Mouse (Mus musculus) layer of hippocampus, adult 18-20 months (tissue): Measurements from ENCODE around the gene Dgkh. TPM values are rescaled to one million over a fixed set of nuclear protein-coding genes. Genes with fewer than 3 reads are reported as not detected.
"Not testable (repeated sequence)": the region's sequence is repeated elsewhere in the genome, so short reads cannot be mapped to it uniquely, and the experiment has no call there.

Experiments used
- DNase-seq, 2 experiments: peaks; one replicate each; pipeline ENCODE4 v3.0.0; 2022; ENCODE audit warnings: low spot score in 2 of 2
- total RNA-seq, 2 experiments: library from RNA; stranded (reverse); gene quantifications; 2 replicates each; pipeline ENCODE4 v1.2.3; 2021

Dgkh gene
- total RNA-seq, 2 experiments from 2014 or later: 92.0 to 95.8 TPM

- DNase-seq: no peak
These were observed 96.8 kb downstream of the Dgkh start for GRCm38 (mm10) chr14:78635612-78636400.

DNA sequence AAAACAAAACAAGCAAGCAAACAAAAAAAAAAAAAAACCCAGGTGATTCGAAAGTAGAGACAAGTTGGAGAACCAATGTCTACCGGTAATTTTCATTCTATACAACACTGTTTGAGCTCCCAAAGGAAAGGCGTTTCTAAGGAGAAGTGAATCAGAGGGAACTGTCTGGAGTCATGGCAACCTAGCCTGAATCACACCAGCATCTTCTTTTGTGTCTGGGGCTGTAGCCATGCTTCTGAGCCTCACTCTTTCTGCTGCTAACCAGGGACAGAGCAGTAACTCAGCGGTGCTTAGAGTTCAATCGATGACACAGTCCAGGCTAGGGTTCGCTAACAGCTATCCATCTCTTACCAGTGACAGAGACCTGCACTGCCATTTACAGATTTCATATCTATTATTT is 99.8 kb downstream of the Dgkh start:
- no peak for DNase-seq

GRCm38 (mm10) chr14:78630923-78631875 is 101.4 kb downstream of the Dgkh start:
- no peak for DNase-seq

GRCm38 (mm10) chr14:78627516-78628275 is 104.9 kb downstream of the Dgkh start:
- peak in 1 of 2 experiments; percentile 73 for DNase-seq

- DNase-seq: no peak
These were observed 113.7 kb downstream of the Dgkh start for GRCm38 (mm10) chr14:78618883-78619295.

DNA sequence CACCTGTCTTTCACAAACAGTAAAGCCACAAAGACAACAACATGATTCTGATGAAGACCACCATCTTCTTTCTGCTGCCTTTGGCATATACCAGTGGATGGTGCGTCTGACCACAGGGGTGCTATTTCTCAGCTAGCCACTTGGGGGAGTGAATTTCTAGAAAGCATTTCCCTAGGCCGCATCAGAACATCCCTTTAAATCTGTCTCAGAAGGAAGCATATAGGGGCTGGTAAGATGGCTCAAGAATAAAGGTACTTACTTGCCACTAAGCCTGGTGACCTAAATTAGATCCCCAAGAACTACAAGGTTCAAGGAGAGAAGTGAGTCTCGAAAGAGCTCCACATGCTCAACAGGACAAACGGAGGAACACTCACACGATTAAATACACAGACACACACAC is 119.0 kb downstream of the Dgkh start:
- DNase-seq: peak in 1 of 2 experiments; percentile 41

- DNase-seq: no peak
These were observed 120.3 kb downstream of the Dgkh start for GRCm38 (mm10) chr14:78612111-78612788.

- no peak for DNase-seq
These were observed 137.7 kb downstream of the Dgkh start for GRCm38 (mm10) chr14:78594916-78595315.

DNA sequence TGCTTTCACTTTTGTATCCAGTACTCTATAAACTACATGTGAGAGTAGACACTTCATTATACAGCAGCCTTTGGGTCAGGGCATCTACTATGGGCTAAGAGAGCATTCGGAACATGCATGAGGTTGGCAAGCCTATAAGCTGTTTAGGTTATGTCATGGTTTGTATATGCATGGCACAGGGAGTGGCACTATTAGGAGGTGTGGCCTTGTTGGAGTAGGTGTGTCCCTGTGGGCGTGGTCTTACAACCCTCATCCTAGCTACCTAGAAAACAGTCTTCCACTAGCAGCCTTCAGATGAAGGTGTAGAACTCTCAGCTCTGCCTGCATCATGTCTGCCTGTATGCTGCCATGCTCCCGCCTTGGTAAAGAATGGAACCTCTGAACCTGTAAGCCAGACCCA is 139.6 kb downstream of the Dgkh start:
- DNase-seq: no peak

DNA sequence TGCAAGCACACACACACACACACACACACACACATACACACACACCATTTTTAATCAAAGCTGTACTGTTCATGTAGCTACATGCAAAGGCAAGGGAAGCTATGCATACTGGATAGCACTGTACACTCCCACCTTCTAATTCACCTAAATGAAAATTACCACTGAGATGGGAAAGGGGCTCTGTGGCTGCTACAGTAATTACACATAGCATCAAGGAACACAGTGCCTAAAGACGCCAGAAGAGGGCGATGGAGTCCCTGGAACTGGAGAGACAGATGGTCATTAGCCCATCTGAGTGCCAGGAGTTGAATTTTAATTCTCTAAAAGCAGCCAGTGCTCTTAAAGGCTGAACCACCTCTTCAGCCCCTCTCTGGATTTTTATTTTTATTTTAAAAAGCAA is 142.2 kb downstream of the Dgkh start:
- DNase-seq: peak; percentile 33 to 70

- peak in 1 of 2 experiments; percentile 44 for DNase-seq
These were observed 148.4 kb downstream of the Dgkh start for GRCm38 (mm10) chr14:78584222-78584621.

- no peak for DNase-seq
These were observed 149.4 kb downstream of the Dgkh start for GRCm38 (mm10) chr14:78583168-78583567.

DNA sequence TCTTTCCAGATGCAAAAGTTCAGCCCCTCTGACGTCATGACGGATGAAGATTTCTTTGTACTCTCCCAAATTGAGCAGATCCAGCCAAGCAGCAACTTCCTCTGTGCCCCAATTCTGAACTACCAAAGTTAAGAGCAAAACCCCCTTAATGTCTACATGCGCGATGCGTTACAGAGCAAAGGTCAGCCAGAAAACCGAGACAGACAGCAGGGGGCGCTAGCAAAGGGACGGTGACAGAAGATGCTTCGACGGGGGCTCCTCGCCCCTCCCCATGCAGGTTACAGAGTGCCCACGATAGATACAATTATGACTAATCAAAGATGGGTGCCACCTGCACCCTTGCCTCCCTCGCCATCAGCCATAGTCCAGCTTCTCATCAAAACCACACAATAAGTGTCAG is 156.7 kb downstream of the Dgkh start:
- no peak for DNase-seq

DNA sequence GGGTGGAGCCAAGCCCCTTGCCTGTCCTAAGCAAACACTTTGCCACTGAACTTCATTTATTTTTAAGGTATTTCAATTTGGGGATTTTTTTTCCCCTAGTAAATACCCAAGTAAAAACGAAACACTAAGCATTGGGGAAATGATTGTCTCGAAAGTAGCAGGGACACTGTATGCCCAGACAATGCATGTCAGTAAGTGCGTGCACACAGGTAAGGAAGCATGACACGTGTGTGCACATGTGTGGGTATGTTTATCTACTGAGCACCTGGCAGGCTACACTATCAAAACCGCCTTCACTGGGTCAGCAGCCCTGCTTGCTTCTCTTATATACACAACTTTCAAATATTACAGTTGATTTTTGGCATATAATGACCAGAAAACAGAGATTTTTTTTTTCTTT is 164.2 kb downstream of the Dgkh start:
- DNase-seq: no peak

GRCm38 (mm10) chr14:78566431-78566830 is 166.1 kb downstream of the Dgkh start:
- no peak for DNase-seq

- DNase-seq: no peak
These were observed 168.3 kb downstream of the Dgkh start for GRCm38 (mm10) chr14:78564292-78564691.

GRCm38 (mm10) chr14:78563211-78563610 is 169.4 kb downstream of the Dgkh start:
- DNase-seq: no peak

DNA sequence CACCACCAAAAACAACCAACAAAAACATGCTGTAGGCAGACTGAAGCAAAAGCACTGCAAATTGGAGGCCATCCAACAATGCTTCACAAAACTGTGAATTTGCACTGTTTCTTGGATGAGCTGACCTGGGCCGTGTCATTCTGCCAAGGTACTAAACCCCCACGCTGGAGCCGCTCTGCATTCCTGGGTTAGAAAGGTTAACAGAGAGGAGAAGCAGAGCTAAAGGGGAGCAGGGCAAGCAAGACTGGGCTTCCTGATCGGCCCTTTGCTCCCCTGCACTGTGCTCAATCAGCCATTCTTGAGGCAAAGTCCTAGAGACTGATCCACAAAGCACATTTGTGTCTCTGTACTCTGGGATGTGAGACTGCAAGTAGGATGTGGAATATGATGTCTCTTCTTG is 170.5 kb downstream of the Dgkh start:
- DNase-seq: no peak

GRCm38 (mm10) chr14:78559042-78559441 is 173.5 kb downstream of the Dgkh start:
- no peak for DNase-seq

DNA sequence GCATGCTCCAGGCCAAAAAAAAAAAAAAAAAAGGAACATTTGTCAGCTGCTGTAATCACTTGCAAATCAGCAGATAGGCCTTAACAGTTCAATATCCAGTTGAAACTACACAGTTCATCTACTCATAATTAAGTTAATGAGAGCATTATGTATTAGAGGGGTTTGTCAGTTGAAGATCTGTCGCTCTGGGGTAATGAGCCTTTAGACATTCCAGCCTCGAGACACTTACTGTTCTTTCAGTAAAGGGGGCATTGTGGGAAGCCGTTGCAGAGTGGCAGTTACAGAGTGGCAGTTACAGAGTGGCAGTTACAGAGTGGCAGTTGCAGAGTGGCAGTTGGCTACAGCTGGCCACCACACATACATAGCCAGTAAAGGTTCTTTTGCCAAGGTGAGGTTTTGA is 177.7 kb downstream of the Dgkh start:
- not testable (repeated sequence) for DNase-seq

GRCm38 (mm10) chr14:78553661-78554060 is 178.9 kb downstream of the Dgkh start:
- no peak for DNase-seq
